Mouse (Mus musculus) hematopoietic multipotent progenitor cell, adult 10-12 weeks (in vitro differentiated cells): ENCODE measurements around the gene Dhx33. TPM values are rescaled to one million over a fixed set of nuclear protein-coding genes. Genes with fewer than 3 reads are reported as not detected.

Experiments
- polyA plus RNA-seq: library from polyadenylated mRNA; stranded (reverse); fragments of >175 nt; gene quantifications from 2 replicates; pipeline ENCODE4 v1.2.3, GENCODE M21; 2012; ENCODE audit warnings: low replicate concordance

Dhx33 gene
- 6.2 and 10.4 TPM in 2 replicates for polyA plus RNA-seq

GRCm38 (mm10) chr11:71004316-71004773, at the start of gene Dhx33:
TSS of gene Dhx33 (minus strand) at chr11:71004437.

GRCm38 (mm10) chr11:71033163-71033761, 29.0 kb upstream of the Dhx33 start, which contains the start of gene 6330403K07Rik:
TSS of gene 6330403K07Rik (minus strand) at chr11:71033513.

GRCm38 (mm10) chr11:71019201-71020068, 15.2 kb upstream of the Dhx33 start, which contains the start of the genes Mis12 and Derl2:
TSS of gene Mis12 (plus strand) at chr11:71019611.
TSS of gene Derl2 (minus strand) at chr11:71019841.

GRCm38 (mm10) chr11:70982557-70983228, 21.5 kb downstream of the Dhx33 start, which contains the start of gene C1qbp:
TSS of gene C1qbp (minus strand) at chr11:70983026.

GRCm38 (mm10) chr11:70969821-70970559, 34.2 kb downstream of the Dhx33 start, which contains the start of the genes Nup88 and Rpain:
TSS of gene Nup88 (minus strand) at chr11:70969973.
TSS of gene Rpain (plus strand) at chr11:70970213.

Other genes with a start within 250 kb of the Dhx33 start
- 3.1 and 3.2 TPM in 2 replicates for gene Zfp3, start 240.2 kb downstream of the Dhx33 start, polyA plus RNA-seq
- 4.7 and 5.1 TPM in 2 replicates for gene Scimp, start 191.9 kb downstream of the Dhx33 start, polyA plus RNA-seq
- 15.9 and 45.8 TPM in 2 replicates for gene Rabep1, start 159.7 kb downstream of the Dhx33 start, polyA plus RNA-seq
- 38.9 and 44.3 TPM in 2 replicates for gene Nup88, start 34.5 kb downstream of the Dhx33 start, polyA plus RNA-seq
- 3.2 and 15.4 TPM in 2 replicates for gene Rpain, start 34.2 kb downstream of the Dhx33 start, polyA plus RNA-seq
- gene C1qbp, start 21.4 kb downstream of the Dhx33 start, polyA plus RNA-seq: 97.3 and 201 TPM in 2 replicates
- gene Mis12, start 15.2 kb upstream of the Dhx33 start, polyA plus RNA-seq: 1.6 and 4.0 TPM in 2 replicates
- gene Derl2, start 15.4 kb upstream of the Dhx33 start, polyA plus RNA-seq: 18.2 and 50.7 TPM in 2 replicates
- gene 6330403K07Rik, start 29.1 kb upstream of the Dhx33 start, polyA plus RNA-seq: 0.33 and 1.2 TPM in 2 replicates
- gene Nlrp1a, start 140.3 kb upstream of the Dhx33 start, polyA plus RNA-seq: not detected in 2 replicates
- 0.26 and 0.54 TPM in 2 replicates for gene Nlrp1b, start 226.3 kb upstream of the Dhx33 start, polyA plus RNA-seq